Mouse (Mus musculus) cerebellum, adult 2 months (tissue): ENCODE data around the gene Erbb3.

Experiments
- CTCF ChIP-seq: fragments of 200-500 bp; IDR thresholded peaks from 2 replicates; pipeline ENCODE4 v1.5.1; 2011; ENCODE audit warnings: low read depth, mild to moderate bottlenecking, control low read depth, low read length, moderate library complexity, borderline replicate concordance; ENCODE audit not compliant: insufficient read depth
- POLR2A ChIP-seq: fragments of 200-500 bp; IDR thresholded peaks from 2 replicates; pipeline ENCODE4 v1.6.1; 2011; ENCODE audit warnings: low read length, control low read depth, borderline replicate concordance; ENCODE audit not compliant: insufficient read depth

DNA sequence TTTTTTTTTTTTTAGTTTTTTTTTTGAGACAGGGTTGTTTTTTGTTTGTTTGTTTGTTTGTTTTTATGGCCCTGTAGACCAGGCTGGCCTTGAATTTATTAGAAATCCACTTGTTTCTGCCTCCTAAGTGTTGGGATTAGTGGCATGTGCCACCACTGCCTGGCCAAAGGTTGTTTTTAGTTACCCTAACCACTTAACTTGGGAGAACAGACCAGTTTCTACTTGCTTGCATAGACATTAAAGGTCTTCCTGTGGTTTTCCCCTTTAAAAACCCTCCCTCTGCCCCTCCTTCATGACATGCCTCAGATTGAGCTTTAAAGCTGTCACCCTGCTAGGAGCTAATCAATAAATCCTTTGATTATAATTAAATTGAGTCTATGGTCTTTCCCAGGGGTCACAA lies 30.8 kb upstream of the Erbb3 start:
- TF ChIP-seq CTCF (no peak), POLR2A (no peak)
